Mouse (Mus musculus) liver, adult (tissue): Measurements from ENCODE around the gene Fxr2.

Experiments used
- GATA4 ChIP-seq: IDR thresholded peaks from 2 replicates; pipeline ENCODE4 v1.6.1; 2014; ENCODE audit warnings: mild to moderate bottlenecking, low read length; ENCODE audit not compliant: insufficient replicate concordance

Gene Fxr2

DNA sequence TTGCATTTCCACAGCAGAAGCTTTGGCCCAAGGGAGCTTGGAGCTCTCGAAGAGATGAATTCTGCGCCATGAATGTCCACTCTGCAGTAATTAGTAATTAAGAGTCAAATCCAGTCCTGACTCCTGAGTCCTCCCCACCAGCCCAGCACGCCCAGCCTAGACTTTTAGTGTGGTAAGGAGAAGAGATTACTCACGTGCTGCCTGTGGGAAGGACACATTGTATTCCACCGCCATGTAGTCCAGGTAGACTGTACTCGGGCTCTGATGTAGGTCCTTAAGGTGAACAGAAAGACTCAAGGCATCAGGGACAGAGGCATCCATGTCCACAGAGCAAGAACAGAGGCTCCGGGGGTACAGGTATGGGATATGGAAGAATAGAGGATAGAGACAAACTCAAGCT lies 32.1 kb downstream of the Fxr2 start:
- TF ChIP-seq GATA4: no peak

DNA sequence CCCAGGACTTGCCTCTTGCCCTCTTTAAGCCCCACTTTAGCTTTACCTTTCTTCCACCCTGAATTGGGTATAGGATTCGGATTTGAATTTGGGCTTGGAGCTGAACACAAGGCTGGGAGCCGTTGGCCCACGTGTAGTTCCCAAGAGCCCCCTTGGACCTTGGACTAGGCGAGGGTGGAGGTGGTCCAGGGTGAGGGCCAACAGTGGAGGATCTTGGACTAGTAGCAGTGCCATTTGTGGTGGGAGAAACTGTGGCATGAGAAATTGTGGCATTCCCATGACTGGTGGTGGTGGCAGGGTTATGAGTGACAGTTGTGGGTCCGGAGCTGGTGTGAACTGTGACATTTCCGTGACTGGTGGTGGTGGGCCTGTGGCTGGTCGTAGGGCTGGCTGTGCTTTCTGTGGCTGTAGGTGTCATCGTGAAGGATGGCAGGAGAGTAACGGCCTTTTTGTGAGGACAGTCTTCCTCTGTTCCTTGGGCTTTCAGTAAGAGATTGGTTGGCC lies 32.7 kb downstream of the Fxr2 start:
- TF ChIP-seq GATA4: no peak

DNA sequence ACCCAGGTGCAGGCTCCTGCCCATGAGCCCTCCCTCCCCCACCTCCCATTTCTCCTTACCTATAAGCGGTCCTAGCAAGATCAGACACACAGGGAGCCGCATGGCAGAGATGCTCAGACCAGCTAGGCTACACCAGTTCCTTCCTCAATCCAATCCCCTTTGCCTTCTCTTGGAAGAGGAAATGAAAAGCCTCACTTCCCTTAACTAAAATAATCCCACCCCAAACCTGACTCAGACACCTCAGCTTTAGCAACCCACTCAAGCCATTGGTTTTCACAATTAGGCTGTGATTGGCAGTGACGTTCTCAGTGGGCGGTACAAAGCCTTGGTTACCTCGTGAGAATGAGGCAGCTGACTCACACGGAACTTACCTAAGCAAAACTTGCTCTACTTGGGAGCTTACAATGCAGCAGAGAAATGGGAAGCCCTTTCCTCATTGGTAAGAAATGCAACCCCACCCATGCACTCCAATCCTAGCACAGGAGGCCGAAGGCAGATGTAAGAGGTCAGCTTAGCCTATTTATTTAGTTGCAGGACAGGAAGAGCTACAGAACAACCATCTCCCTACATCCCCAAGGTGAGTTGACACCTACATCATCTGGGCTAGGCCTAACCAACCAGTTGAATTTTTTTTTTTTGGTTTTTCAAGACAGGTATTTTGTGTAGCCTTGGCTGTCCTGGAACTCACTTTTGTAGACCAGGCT lies 33.3 kb downstream of the Fxr2 start, which contains the start of gene Cd68:
Cd68 (minus strand) TSS at position 193 of the 704 bp plus-strand sequence.
- TF ChIP-seq GATA4: no peak

DNA sequence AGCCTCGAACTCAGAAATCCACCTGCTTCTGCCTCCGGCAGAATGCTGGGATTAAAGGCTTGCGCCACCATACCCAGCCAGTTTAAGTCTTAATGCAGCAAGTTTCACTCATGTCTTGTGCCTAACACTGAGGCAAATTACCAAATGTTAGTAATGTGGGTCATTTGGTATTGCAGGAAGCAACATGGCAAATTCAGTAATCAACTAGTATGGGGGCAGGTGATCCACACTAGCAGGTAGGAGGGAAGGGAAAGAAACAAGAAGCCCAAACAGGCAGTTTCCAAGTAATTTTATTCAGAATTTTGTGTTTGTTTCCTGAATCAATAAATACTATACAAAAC lies 33.8 kb downstream of the Fxr2 start:
- TF ChIP-seq GATA4: no peak

DNA sequence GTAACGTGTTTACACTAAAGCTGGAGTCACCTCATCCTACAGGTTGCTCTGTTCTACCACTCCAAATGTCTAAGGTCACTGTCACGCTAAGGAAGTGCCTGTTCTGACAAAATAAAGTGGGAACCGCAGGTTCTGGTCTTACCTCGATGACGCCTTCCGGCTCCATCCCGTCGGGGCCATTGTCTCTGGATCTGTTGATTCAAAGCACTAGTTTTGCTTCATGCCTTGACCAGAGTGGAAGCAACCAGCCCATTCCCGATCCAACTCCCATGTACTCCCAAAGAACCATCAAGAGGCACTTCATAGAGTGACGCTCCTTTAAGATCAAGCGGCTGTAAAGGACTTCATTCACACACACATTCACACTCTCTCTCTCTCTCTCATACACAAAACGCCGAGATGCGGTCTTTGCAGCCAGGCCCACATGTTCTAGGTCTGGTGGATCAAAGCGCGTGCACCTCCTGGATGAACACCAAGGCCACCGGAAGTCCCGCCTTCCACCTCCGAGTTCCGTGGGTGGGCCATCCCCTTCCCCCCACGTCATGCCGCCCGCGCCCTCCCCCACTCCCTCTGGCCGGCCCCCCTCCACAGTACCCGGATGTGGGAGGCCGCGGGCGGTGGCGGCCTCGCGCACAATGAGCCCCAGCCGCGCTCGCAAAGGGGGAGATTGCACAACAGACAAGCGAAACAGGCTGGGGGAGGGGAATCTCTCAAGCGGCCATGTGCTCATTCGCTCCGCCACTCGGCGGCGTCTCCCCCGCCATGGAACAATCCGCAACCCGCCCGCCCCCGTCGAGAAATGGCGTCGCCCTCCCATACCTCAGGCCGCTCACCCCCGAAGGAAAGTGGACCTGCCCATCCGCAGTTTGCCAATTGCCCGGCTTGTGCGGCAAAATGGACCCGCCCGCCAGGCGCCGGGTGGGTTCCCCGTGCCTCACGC lies 38.3 kb downstream of the Fxr2 start:
- peak; percentile 60; the same call in 1 of the 2 replicates for TF ChIP-seq GATA4

DNA sequence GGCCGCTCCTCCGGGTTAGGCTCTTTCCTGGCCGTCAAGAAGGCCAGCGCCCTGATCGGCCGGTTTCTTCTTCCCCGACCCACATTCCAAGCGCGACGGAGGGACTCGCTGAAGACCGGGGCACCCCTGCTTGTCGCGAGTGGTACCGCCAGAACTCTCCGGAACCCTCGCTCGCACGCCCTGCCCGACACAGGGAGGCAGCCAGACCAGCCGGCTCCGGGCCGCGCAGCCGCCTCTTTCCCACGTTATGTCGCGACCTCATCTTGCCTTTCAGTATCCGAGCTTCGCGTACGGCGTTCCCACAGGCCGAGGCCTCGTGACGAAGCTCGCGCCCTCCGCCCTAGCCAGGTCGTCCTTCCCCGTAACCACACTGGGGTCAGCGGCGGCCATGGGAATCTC lies 38.9 kb downstream of the Fxr2 start:
- no peak for TF ChIP-seq GATA4

DNA sequence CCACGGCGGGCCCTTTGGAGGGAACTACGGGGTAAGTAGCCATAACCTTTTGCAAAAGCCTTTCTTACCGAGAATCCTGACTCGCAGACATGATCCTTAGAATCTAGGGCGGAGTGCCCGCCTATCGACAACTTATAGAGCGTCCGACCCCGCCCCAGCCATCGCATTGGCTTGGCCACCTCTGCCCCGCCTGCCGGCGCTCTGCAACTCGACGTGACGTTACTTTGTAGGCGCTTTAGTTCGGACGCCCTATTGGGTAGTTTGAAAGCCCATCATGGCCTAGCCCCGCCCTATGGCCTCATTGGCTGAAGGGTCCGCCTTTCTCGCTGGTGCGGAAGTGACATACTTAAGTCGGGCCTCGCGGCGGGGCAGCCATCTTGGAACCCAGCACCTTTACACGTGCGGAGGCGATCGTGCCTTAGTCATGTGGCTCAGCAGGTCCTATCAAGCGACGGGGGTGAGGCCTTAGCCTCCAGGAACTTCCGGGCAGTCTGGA lies 39.5 kb downstream of the Fxr2 start, which contains the start of gene Eif4a1:
Eif4a1 (minus strand) TSS at position 213 of the 496 bp plus-strand sequence.
- peak; percentile 30; the same call in 1 of the 2 replicates for TF ChIP-seq GATA4

DNA sequence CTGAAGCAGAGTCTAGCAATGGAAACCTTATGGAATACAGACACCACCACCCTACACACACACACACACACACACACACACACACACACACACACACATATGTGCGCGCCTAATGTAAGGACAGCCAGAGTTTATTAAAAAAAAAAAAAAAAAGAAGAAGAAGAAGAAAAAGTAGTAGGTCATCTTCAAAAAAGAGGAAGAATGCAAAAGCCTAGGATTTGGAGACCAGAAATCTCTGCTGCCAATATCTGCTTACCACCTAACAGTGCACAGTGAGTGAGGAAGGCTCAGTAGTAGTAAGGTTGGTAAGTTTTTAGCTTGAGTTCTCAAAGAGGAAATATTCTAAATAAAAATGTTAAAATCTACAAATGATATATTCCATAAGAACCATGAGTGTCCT lies 46.4 kb downstream of the Fxr2 start:
- no peak for TF ChIP-seq GATA4

DNA sequence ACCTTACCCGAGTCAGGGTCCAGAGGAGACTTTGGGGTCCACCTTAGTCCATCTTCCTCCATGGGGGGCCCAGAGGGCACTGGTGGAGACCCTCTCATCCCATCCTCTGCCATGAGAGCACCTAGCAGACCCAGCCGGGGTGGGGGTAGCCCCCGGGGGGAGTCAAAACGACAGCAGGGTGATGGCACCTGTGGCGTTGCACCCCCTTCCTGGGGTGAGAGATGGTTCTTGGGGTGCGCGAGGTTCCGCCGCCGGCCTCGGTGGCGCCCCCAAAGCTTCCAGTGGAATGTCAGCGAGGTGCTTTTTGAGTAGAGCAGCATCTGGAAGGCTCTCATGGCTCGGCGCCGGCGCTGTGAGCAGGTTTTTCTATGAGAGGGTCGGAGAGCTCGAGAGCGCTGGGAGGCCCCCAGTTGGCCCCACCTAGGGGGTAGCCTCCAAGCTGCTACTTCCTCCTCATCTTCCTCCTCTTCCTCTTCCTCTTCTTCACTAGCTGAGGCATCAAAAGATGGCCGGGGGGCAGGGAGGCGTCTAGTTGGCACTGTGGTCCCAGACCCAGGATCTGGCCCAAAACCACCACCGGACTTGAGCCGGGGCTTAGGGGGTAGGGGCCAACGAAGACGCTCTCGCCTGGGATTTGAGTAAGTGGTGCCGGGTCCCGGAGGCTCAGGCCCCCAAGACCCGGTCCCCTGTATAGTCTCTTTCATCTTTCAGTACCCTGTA lies 47.5 kb downstream of the Fxr2 start:
- no peak for TF ChIP-seq GATA4

DNA sequence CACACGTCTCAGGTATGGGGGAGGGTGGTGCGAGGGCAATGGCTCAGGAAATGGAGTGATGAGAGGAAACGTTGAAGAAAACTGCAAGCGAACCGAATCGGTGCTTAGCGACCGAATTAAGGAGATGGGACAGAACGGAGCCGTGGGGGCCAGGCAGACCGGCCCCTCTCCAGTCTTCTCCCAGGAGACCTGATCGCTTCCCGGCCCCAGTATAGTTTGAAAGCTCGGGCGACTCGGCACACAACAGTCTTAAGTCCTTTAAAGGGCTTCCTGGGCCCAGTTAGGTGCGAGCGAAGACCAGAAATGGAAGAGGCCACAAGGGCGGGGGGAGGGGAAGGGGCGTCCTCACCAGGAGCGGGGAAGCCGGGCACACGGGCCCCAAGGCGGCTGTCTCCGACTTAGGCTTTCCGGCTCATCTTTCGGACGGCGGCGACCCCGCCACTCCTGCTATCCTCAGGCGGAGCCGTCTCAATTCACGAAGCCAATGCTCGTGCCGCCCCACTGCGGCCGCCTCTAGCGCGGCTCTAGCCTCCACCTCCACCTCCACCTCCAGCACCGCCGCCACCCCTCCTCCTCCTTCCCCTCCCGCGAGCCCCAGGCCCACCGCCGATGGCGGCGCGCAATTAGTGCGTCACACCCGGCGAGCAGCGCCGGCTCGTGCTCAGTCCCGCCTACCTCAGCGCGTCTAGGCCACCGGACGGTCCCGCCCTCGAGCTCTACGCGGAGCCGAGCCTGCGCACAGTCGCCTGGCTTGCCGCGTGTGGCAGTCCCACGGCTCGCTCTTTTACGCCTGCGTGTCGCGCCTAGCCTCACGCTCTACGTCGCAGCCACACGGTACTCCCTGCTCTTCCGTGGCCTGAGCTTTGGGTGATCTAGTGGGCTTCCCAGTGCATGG lies 48.8 kb downstream of the Fxr2 start, which contains the start of gene Senp3:
Senp3 (minus strand) TSS at position 771 of the 895 bp plus-strand sequence.
- TF ChIP-seq GATA4: no peak; the same call in 1 of the 2 replicates

DNA sequence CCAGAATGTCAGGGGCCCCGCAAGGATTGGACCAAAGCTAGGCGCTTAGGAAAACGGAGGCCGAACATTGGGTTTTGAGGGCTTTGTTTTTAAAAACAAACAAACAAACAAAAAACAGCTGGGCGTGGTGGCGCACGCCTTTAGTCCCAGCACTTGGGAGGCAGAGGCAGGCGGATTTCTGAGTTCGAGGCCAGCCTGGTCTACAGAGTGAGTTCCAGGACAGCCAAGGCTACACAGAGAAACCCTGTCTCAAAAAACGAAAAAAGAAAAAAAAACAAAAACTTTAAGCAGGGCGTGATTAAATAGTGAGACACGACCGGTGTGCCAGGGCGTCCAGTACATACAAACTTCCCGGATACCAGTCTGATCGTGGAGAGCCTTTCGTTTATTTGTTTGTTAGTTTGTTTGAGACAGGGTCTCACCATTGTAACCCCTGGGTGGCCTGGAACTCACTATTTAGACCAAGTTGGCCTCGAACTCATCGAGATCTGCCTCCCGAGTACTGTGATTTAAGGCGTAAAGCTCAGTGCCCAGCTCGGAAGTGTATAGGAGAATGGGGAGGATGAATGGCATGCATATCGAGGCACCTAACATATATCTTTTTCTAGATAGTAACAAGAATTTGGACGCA lies 49.5 kb downstream of the Fxr2 start:
- TF ChIP-seq GATA4: no peak

DNA sequence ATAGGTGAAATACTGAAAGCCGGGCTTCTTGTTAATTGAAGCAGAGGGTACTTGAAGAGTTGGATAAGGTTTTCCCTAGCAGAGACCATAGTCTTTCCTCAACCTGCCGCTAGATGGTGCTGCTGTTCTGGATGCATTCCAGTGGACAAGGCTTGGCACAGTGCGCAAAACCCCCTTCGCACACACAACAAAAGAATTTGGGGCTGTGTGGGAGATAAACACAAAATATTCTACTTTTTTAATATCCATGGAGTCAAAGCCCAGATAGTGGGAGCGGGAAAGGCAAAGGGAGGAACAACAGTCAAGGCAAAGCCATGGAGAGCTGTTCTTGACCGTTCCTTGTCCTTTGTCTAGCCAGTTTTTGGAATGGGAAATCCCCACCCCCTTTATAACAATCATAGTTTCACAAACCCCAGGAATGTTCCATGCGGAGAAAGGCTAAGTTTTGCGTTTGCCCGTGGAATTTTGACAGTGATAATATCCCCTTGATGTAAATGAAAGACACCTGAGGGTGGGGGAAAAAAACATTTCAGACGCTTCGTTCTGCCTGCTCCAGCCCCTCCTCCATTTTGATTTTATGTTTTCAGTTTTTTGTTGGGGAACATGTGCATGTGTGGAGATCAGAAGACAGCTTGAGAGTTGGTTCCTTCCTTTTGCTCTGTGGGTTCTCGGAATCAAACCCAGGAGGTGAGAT lies 50.2 kb downstream of the Fxr2 start:
- TF ChIP-seq GATA4: no peak

DNA sequence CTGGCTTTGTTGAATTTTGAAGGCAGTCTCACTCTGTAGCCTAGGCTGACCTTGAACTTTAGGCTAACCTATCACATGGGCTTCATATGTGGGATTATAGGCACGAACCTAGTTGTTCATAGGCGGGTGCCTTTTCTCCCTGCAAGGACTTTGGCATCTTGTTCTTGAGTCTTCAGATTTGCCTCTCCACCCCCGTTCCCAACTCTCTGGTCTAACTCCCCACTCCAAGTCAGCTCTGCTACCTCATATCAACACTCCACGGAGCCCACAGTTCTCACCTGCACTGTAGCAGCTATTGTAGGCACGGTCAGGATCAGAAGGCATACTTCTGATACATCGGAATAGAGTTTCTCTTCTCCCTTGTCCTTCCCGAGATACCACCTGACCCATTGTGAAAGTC lies 50.8 kb downstream of the Fxr2 start:
- no peak for TF ChIP-seq GATA4

DNA sequence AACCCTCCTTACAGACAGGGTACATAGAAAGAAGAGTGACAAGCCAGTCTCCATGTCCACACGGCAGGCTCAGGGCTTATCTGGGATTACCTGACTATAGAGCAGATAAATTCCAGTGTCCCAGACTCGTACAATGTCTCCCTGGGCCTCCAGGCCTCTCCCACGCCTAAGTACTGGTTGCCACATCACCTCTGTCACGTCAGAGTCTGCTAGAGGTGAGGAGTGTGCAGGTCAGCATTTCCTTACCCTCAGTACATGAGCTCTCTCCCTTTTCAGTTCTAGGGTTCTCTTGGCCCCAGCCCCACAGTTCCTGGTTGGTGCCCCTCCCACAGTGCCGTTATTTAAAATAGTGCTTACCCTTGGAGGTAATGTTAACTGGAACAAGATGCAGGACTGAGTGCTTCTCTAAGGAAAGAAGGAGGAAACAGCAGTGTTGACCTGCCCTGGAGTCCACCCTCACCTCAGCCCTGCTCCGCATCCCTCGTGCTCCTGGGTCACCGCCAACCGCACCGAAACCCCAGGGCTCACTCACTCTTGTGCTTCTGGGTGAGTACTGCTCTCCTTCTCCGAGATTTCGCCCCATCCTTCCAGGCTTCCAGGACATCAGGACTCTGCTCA lies 51.4 kb downstream of the Fxr2 start:
- no peak for TF ChIP-seq GATA4
